Mouse (Mus musculus) retina, embryonic 14.5 days (tissue): ENCODE measurements around the gene Hist1h1c.
"Not testable (repeated sequence)": the region's sequence is repeated elsewhere in the genome, so short reads cannot be mapped to it uniquely, and the experiment has no call there.

Experiments used
- DNase-seq: peaks from one replicate; pipeline ENCODE4 v3.0.0-alpha.2; 2015; ENCODE audit warnings: low spot score

The Hist1h1c gene

DNA sequence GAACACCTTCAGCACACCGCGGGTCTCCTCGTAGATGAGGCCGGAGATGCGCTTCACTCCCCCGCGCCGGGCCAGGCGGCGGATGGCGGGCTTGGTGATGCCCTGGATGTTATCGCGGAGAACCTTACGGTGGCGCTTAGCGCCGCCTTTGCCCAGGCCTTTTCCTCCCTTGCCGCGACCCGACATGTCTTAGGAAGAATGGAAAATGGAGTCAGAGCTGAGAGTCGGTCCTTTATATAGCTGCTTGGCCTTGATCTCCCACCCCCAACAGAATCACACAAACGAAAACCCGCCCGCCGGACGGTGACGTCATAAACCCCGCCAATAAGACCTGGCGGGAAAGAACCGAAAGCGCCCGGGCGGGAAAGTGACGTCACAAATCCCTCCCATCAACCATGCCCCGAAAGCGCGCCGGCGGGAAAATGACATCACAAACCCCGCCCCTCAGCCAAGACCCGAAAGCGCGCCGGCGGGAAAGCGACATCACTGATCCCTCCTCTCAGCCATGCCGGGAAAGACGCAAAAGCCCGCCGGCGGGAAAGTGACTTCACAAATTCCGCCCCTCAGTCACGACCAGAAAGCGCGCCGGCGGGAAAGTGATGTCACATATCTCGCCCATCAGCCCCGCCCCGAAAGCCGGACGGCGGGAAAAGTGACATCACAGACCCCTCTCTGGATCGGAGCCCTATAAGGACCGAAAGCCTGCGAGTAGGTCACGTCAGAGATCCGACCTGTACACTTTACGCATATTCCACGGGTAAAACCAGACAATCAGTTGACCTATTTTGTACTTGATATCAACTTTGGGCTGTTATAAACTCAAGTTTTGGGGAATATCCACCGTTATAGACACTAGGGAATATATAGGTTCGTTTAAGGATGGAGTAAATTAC lies 22.6 kb downstream of the Hist1h1c start, which contains the start of gene Hist1h4a:
TSS of gene Hist1h4a (minus strand) at position 259 of the 893 bp plus-strand sequence.
- peak; percentile 99 for DNase-seq

DNA sequence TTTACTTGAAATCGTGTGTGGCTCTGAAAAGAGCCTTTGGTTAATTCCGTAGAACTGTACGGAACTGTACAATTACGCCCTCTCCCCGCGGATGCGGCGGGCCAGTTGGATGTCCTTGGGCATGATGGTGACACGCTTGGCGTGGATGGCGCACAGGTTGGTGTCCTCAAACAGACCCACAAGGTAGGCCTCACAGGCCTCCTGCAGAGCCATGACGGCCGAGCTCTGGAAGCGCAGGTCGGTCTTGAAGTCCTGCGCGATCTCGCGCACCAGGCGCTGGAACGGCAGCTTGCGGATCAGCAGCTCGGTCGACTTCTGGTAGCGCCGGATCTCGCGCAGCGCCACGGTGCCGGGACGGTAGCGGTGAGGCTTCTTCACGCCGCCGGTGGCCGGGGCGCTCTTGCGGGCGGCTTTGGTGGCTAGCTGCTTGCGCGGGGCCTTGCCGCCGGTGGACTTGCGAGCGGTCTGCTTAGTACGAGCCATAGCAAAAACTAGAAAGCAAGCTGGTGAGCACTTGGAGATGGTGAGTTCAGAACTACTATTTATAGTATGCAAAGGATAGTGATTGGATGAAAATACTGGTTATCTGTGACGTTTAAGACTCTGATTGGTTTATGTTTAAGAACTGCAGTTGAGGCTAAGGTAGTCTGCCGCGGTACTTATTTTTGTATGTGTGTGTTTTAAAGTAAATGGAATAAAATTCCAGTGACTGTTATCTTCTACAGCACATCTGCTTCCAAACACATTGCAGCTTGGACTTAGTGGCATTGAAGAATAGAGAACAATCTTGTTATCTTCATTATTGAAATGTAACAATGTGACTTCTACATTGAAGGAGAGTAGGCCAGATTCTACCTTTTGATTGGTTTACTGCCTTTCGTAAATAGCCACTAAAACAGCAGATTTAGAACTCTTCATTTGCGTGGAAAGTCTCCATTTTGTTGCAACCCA lies 23.5 kb downstream of the Hist1h1c start, which contains the start of gene Hist1h3a:
TSS of gene Hist1h3a (minus strand) at position 516 of the 951 bp plus-strand sequence.
- DNase-seq: peak; percentile 93

DNA sequence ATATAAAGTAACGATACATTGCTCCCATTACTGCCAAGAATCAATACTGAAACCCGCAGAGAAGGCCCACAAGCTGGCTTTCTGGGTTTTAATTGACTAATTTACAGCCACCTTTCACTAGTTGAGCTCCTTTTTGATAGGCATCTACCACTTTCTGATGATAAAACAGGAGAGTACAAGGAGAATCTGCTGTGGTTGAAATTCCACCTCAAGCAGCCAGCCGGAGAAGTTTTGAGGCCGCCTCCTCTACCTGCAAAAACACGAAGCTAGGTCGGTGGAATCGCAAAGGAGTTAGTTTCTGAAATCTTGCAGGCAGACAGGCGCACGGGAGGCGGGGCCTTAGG lies 24.6 kb downstream of the Hist1h1c start:
- no peak for DNase-seq

DNA sequence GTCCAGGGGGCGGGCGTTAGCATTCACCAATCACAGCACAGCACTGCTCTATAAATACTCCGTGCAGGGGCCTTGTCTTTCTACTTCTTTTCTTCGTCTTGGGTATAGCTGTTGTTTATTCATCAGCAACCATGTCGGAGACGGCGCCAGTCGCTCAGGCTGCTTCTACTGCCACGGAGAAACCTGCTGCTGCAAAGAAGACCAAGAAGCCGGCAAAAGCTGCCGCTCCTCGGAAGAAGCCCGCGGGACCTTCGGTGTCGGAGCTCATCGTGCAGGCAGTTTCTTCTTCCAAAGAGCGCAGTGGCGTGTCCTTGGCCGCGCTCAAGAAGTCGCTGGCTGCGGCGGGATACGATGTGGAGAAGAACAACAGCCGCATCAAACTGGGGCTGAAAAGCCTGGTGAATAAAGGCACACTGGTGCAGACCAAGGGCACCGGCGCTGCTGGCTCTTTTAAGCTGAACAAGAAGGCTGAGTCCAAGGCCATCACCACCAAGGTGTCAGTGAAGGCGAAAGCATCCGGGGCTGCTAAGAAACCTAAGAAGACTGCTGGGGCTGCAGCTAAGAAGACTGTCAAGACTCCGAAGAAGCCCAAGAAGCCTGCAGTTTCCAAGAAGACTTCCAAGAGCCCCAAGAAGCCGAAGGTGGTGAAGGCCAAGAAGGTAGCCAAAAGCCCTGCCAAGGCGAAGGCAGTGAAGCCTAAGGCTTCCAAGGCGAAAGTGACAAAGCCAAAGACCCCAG lies 25.1 kb downstream of the Hist1h1c start, which contains the start of gene Hist1h1a:
TSS of gene Hist1h1a (plus strand) at position 81 of the 738 bp plus-strand sequence.
- DNase-seq: peak; percentile 97

DNA sequence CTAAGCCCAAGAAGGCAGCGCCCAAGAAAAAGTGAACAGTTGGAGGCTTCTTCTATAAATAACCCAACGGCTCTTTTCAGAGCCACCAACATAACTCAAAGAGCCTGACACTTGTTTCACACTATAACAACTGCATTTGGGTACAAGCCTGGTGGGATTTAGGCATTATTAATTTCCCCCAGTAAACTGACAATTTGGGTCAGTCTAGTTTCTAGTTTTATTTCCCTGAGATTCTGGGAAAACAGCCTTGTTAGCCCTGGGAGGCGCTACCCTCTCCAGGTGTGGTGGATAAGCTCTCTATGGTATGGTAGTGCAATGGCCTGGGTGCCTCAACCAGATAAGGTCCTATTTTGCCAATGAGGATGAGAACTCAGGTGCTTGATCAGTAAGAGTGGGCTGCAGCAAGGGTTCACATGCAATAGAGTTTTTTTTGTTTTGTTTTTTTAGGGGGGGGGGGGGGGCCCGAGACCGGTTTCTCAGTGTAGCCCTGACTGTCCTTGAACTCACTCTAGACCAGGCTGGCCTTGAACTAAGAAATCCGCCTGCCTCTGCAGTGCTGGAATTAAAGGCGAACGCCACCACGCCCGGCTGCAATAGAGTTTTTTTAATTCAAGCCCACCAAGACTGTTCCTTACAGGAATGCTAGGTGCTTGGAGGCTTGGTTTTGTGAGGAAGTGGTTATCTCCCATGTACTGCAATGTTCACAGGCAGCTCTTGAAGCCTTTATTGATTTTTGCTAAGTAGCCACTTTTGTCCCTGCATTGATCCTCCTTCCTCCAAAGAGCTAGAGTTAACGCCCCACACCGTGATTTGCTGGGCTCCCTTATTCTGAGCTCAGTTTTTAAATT lies 25.9 kb downstream of the Hist1h1c start:
- no peak for DNase-seq

DNA sequence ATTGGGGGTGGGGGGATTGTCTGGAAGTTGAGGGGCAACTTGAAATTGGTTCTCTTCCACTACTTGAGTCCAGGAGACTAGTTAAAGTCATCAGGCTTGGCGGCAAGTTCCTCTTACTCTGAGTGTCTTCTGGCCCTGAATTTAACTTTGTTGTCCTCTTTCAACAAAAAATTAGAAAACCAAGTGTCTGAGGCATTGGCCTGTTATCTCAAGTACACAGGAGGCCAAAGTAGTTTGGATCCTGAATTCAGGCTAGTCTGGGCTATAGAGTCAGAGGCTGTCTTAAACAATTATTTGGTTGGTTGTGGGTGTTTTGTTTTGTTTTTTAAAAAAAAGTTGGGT lies 26.5 kb downstream of the Hist1h1c start:
- DNase-seq: no peak

DNA sequence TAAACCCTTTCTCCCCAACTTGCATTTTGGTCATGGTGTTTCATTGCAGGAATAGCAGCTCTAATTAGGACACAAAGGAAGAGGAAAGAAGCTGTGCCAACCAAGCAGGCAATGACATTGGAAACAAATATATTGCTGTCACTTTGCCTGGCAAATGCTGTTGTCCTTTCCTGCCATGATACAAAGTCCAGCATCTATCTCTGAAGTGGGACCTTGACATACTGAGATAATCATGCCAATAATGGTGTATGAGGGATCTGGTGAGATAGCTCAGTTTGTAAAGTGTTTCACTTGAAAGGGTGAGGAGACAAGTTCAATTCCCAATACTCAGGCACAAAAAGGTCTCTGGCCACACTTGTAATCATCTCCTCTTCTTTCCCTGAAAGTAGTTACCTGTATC lies 28.2 kb downstream of the Hist1h1c start:
- DNase-seq: no peak

DNA sequence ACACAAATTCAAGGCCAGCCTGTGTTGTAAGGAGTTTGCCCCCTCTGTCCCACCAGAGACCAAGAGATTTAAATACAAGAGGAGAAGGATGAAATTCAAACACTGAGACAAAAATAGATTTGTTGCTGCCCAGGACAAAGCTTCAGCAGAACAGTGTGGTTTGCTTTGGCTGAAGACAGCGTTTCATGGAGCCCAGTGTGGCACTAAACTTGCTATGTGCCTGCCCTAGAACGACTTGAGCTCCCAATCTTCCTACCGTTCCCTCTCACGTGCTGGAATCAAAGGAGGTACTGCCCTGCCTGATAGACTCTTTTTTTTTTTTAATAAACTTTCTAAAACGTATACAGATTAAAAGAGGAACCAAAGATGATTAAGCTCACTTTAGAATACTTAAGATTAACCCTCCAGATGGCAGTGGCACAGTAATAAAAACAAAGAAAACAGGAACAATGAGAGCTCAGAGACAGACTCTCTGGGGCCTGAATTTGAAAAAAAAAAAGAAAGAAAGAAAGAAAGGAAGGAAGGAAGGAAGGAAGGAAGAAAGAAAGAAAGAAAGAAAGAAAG lies 30.3 kb downstream of the Hist1h1c start:
- DNase-seq: no peak

DNA sequence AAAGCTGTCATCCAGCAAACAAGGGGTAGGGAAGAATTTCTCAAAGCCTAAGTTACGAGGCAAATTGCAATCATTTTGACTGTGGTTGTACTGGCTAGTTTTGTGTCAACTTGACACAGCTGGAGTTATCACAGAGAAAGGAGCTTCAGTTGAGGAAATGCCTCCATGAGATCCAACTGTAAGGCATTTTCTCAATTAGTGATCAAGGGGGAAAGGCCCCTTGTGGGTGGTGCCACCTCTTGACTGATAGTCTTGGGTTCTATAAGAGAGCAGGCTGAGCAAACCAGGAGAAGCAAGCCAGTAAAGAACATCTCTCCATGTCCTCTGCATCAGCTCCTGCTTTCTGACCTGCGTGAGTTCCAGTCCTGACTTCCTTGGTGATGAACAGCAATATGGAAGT lies 31.0 kb downstream of the Hist1h1c start, which contains the start of gene Trim38:
TSS of gene Trim38 (plus strand) at position 301 of the 400 bp plus-strand sequence.
- not testable (repeated sequence) for DNase-seq

DNA sequence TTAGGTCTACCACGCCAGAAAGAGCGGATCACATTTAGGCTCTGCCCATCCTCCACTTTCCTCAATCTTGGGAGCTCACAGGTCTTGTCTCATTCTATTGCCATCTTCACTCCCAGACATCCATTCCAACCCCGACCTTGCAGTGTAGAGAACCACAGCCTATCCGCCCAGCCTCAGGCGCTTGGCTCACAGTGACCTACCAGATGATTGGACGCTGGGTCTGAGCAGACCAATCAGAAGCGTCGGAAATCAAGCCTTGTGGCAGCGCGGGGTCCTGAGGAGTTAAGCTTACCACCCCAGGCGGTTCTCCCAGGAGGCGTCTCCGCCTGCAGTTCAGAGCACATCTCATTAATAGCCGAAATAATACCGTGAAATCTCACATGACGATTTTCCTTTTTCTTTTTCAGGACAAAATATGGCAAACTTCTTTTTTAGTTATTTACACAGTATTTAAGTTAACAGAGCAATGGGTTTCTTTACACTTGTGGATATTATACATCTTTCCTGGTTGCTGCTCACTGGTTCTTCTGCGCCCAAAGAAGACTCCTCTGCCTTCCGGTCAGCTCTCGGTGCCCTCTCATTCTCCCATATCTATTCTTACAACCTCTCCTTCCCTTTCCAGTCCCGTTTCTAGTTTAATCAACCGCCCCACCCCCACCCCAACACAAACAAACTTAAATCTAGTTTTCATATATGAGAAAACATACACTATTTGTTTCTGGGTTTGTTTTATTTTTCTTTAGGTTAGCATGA lies 34.1 kb downstream of the Hist1h1c start:
- DNase-seq: peak; percentile 76

DNA sequence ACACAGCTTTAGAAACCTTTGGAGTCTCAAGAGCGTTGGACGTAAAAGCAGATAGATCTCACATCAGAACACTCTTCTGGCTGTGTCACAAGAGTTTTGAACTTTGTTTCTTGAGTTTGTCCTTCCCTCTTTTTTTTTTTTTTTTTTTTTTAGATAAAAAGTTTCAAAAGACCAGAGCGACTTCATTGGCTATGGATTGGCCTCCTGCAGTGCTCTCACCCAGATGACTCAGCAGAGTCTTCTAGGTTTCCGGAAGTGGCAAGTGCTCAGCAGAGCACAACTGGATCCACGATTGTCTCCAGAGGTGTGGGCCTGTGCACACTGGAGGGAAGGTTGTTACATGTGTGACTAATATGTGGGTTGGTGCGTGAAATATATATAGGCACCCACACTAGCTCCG lies 39.7 kb downstream of the Hist1h1c start:
- no peak for DNase-seq

DNA sequence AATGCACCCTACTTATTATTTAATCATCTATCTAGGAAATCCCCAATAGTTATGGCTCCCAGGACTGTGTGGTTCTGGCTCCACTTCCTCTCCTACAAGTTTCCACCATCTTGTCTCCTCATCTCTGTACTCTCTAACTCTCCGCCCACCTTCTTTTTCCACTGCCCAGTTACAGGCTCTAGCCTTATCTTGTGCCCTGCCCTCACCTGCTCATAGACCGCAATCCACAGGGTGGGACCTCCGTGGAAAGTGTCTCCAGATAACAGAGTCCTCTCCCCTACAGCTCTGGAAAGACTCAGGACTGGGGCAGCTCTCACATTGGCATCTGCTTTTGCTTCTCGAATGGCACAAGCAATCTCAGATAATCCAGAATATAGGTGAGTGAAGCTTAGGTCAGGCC lies 40.4 kb downstream of the Hist1h1c start:
- DNase-seq: no peak
